Mouse (Mus musculus) MEL-GATA-1-ER (cell line): Measurements from ENCODE around the gene Krt84.
A peak's percentile ranks its signal among the peaks of the same experiment; 100 is the strongest.
"Not testable (repeated sequence)": the region's sequence is repeated elsewhere in the genome, so short reads cannot be mapped to it uniquely, and the experiment has no call there.

ENCODE experiments used
- DNase-seq: peaks from one replicate; pipeline ENCODE4 v3.0.0-alpha.2; 2012; ENCODE audit warnings: low read depth; ENCODE audit errors: extremely low read depth

Gene Krt84

GRCm38 (mm10) chr15:101532720-101533119 lies at the start of gene Krt84:
TSS of gene Krt84 (minus strand) at chr15:101532820.
- DNase-seq = no peak

- no peak for DNase-seq
These were observed 49.1 kb upstream of the Krt84 start for GRCm38 (mm10) chr15:101581701-101582100.

- DNase-seq = no peak
These were observed 42.9 kb upstream of the Krt84 start for GRCm38 (mm10) chr15:101575506-101575905.

- DNase-seq = no peak
These were observed 41.3 kb upstream of the Krt84 start, which contains the start of gene Krt75 for GRCm38 (mm10) chr15:101573796-101574345. TSS of gene Krt75 (minus strand) at chr15:101573904.

GRCm38 (mm10) chr15:101567780-101568179 lies 35.2 kb upstream of the Krt84 start:
- no peak for DNase-seq

GRCm38 (mm10) chr15:101562850-101563249 lies 30.2 kb upstream of the Krt84 start, which contains the start of gene Krt90:
TSS of gene Krt90 (minus strand) at chr15:101562950.
- DNase-seq = no peak

- DNase-seq = no peak
These were observed 25.5 kb upstream of the Krt84 start for GRCm38 (mm10) chr15:101558034-101558646.

- DNase-seq = no peak
These were observed 20.5 kb upstream of the Krt84 start for GRCm38 (mm10) chr15:101553169-101553568.

GRCm38 (mm10) chr15:101552188-101552587 lies 19.6 kb upstream of the Krt84 start:
- DNase-seq = no peak

GRCm38 (mm10) chr15:101550567-101550966 lies 17.9 kb upstream of the Krt84 start, which contains the start of gene Krt82:
TSS of gene Krt82 (minus strand) at chr15:101550667.
- no peak for DNase-seq

GRCm38 (mm10) chr15:101544478-101544877 lies 11.9 kb upstream of the Krt84 start:
- no peak for DNase-seq

GRCm38 (mm10) chr15:101542543-101542942 lies 9.9 kb upstream of the Krt84 start:
- no peak for DNase-seq

GRCm38 (mm10) chr15:101538580-101538900 lies 5.9 kb upstream of the Krt84 start:
- DNase-seq = no peak

GRCm38 (mm10) chr15:101537864-101538579 lies 5.4 kb upstream of the Krt84 start:
- DNase-seq = no peak

- DNase-seq = no peak
These were observed 3.6 kb upstream of the Krt84 start for GRCm38 (mm10) chr15:101536054-101536850.

GRCm38 (mm10) chr15:101522556-101523232 lies 9.9 kb downstream of the Krt84 start:
- DNase-seq = no peak

GRCm38 (mm10) chr15:101519792-101520191 lies 12.8 kb downstream of the Krt84 start:
- DNase-seq = peak; percentile 21

- DNase-seq = not testable (repeated sequence)
These were observed 15.5 kb downstream of the Krt84 start, which contains the start of gene Gm49425 for GRCm38 (mm10) chr15:101517161-101517560. TSS of gene Gm49425 (minus strand) at chr15:101517261.

- no peak for DNase-seq
These were observed 24.4 kb downstream of the Krt84 start for GRCm38 (mm10) chr15:101508247-101508646.

- DNase-seq = no peak
These were observed 25.5 kb downstream of the Krt84 start for GRCm38 (mm10) chr15:101506896-101507758.
